In genomic region chr13:44455193-44455592, GRCm38 (mm10) we compare ENCODE assay signal across 15 mouse cellular contexts.
DNase-seq lines count a peak whose midpoint lies in the region; ATAC-seq lines count a peak whose summit lies in the region.
"Had no signal": no experiment of that assay in that cellular context is flagged by ENCODE, and none has a peak within 500 bp of the region (broad histone marks: within the 10 kb centered on the region; RNA-seq: fewer than 3 reads in every experiment).

No protein-coding gene starts in this region.

- no peaks in the 10 kb centered on the region for H3K27me3 ChIP-seq in megakaryocyte, embryonic 14.5 days (replicated peaks)
- H3K27me3 ChIP-seq: midbrain, embryonic 13.5 days had no signal

- H3K36me3 ChIP-seq in megakaryocyte, embryonic 14.5 days (replicated peaks; ENCODE audit: low read length), result peaks cover 31% of the 10 kb centered on the region
- H3K36me3 ChIP-seq: heart, embryonic 10.5 days; midbrain, embryonic 13.5 days had no signal

- ATAC-seq in megakaryocyte, adult 5-6 weeks (ENCODE audit: poor library complexity, severe bottlenecking), result no peak
- ATAC-seq: hindbrain, postnatal 0 days; midbrain, embryonic 13.5 days had no signal

- H3K4me3 ChIP-seq in megakaryocyte, embryonic 14.5 days (replicated peaks), result peak overlapping the region; percentile 87
- H3K4me3 ChIP-seq: heart, embryonic 10.5 days; midbrain, embryonic 13.5 days had no signal

- H3K9me3 ChIP-seq in megakaryocyte, embryonic 14.5 days, result peaks cover 7% of the 10 kb centered on the region; the same call in 1 of the 2 replicates
- H3K9me3 ChIP-seq: heart, embryonic 10.5 days; midbrain, embryonic 13.5 days had no signal

- DNase-seq in kidney, adult 8-10 months, result peak; percentile 27 to 46
- DNase-seq in kidney, postnatal 25 days, result peak; percentile 26 to 62
- DNase-seq in cerebellum, postnatal 10 days, result no peak
- no peak for DNase-seq in embryo, embryonic 10 days (ENCODE audit: low spot score)
- no peak for DNase-seq in urinary bladder, postnatal 10 days (ENCODE audit: low spot score)
- DNase-seq: cerebellum, postnatal 14 days; gastrocnemius, postnatal 14 days; heart, postnatal 14 days; lung, postnatal 10 days; thymus, postnatal 4 days had no signal

- peaks cover 73% of the 10 kb centered on the region for H3K4me1 ChIP-seq in megakaryocyte, embryonic 14.5 days

Comparison
In these comparisons a context has a peak if more than half of its experiments do, and no peak if none do; other contexts are left out.
1. DNase-seq: peak in kidney, adult 8-10 months (2 of 2) and kidney, postnatal 25 days (2 of 2); none in cerebellum, postnatal 10 days (0 of 2), embryo, embryonic 10 days (single experiment) and urinary bladder, postnatal 10 days (single experiment).